Mouse (Mus musculus) testis, postnatal 10 days (tissue): Measurements from ENCODE around the gene Prdx2.

Experiments
- DNase-seq: peaks from one replicate; pipeline ENCODE4 v3.0.0; 2021; ENCODE audit warnings: low spot score

The Prdx2 gene

GRCm38 (mm10) chr8:84978248-84978940, 9.0 kb downstream of the Prdx2 start, which contains the start of gene Junb:
Gene Junb (minus strand): TSS chr8:84978718.
- DNase-seq = peak; percentile 89

DNA sequence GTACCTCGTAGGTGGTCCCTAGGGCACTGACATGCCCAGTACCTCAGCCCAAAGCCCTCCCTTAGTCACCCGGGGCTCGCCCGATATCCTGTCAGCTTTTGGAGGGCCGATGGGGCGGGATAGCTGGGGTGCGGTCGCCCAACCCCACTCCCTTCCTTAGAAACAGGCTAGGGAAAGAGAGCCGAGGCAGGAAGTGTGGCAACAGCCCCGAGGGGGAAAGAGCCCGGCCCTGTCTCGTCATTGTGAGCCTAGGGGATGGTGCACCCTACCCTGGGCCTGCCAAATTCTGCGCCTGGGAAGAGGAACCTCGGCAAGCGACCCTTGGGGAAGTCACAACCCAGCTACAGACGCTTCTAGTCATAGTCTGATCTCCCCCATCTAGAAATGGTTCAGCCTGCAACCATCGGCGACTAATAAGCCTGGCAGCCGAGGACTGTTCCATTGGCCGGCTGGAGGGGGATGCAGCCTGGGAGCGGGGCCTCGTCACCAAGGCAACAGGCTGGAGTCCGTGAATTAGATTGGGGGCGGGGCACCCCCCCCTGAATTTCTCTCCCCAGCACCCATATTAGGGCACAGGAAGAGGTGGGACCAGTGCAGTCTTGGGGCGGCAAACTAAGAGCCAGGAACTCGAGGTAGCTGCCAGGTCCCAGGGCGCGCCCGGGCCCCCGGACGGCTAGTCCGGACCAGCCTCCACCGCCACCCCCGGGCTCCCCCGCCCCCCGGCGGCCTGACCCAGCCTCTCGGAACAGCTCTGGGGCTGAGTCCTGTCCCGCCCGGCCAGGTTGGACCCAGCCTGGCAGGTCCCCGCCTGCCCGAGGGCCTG, 10.4 kb downstream of the Prdx2 start:
- peak; percentile 90 for DNase-seq

- peak; percentile 81 for DNase-seq
Measured at GRCm38 (mm10) chr8:84980622-84981358, 11.4 kb downstream of the Prdx2 start.

- no peak for DNase-seq
Measured at GRCm38 (mm10) chr8:84981644-84982498, 12.5 kb downstream of the Prdx2 start.

- DNase-seq = no peak
Measured at GRCm38 (mm10) chr8:84982499-84983011, 13.2 kb downstream of the Prdx2 start.

DNA sequence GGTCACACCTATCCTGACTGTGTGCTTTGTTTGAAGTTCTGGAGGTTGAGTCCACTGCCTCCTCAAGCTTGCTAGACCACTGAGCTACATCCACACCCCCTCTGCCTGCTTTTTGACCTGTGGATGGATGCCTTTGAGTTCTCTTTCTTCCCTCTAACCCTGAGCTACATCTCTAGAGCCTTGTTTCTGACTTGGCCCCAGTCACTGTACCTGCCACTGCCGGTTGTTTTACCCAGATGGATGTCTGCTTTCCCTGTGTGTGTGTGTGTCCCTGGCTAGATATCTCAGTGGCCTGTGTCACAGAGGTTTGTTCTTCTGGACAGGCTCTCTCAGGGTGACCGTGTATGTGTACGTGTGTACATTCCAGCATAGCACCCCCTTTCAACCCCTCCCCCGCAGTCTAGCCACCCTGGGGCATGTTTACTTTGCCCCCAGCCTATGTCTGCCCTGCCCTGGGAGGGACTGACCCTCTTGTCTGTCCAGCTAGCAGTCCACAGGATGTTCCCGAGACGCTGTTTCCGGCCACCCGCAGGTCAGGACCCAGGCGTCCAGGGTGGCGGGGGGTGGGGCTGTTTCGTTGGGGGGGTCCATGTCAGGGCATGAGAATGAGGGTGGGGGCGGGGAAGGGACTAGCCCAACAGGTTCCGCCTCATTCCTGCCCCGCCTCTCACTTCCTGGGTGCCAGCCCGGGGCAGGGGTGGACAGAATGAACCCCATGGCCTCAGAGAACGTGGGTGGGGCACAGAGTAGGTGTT, 15.1 kb downstream of the Prdx2 start:
- DNase-seq = no peak

- peak; percentile 60 for DNase-seq
Measured at GRCm38 (mm10) chr8:84985049-84985683, 15.8 kb downstream of the Prdx2 start.

DNA sequence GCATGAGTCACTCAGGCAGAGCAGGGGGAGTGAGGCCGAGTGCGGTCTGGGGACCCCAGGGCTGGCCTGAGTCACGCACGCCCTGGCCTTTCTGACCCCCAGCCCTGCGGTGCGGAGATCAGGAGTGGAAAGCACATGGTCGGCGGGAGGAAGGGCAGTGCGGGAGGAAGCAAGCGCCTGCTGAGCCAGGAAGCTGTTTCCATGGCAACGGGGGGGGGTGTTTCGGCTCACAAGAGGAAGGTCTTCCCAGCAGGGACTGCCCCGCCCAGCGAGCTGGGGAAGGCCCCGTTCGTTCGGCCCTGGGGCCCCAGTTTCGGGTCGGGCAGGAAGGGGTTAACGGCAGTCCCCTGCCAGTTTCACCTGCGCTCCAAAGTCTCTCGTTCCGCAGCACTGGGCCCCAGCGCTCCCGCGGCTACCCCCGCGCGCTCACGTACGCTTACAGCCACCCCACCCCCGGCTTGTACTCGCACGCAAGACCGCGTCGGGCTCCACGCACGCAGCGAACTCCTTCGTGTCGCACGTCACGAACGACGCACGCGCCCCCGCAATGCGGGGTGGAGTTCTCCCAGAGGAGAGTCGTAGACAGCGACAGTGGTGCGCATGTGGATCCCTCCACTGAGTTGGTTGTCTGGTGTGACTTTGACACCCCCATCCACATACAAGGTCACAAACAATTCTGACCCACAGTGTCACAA, 16.4 kb downstream of the Prdx2 start:
- peak; percentile 90 for DNase-seq

DNA sequence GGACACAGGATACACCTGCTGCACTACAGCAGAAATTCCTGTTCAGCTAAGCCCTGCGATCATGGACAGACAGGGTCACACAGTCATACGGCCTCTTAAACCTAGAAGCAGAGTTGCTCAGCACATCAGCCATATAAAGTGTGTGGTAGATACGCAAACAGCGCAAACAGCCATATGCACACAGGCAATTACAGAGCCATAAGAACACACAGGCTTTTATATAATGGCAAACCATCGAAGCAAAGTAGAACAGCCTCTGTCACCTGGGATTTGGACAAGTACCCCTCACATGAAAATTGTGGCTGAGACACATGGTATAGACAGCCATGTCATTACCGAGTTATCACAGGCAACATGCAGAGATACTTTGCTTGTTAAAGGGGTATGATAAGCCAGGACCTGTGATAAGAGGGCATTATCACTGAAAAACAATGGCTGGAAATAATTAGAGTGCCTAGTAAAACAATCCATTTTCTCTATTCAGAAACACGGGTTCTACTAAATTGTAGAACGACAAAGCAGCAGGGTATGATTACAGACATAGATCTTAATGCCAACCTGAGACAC, 17.1 kb downstream of the Prdx2 start:
- DNase-seq = no peak

DNA sequence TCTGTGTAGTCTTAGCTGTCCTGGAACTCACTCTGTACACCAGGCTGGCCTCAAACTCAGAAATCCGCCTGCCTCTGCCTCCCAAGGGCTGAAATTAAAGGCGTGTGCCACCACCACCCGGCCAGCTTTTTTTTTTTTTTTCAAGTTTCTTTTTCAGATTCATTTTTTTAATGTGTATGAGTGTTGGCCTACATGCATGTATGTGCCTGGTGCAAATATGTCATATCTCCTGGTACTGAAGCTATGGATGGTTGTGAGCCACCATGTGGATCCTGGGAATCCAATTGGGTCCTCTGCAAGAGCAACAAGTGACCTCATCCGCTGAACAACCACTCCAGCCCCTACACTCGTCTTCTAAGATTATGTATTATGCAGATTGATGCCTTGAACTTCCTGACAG, 18.0 kb downstream of the Prdx2 start:
- no peak for DNase-seq

DNA sequence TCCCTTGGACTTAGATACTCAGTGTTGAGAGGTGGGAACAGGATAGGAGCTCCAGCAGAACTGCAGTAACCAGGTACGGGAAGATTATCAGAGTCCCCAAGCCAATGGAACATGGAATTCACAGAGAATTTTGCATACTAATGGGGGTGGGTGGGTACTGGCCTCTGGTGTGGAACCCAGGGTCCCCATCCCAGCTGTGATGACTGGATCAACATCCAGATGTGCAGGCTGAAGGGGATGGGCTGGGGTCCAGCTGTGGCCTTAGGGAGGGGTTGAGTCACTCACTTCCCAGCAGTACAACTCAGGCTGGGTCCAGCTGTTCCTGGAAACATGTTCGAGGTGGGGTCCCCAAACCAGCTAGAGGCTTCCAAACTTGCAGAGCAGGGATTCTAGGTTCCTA, 18.5 kb downstream of the Prdx2 start:
- no peak for DNase-seq

DNA sequence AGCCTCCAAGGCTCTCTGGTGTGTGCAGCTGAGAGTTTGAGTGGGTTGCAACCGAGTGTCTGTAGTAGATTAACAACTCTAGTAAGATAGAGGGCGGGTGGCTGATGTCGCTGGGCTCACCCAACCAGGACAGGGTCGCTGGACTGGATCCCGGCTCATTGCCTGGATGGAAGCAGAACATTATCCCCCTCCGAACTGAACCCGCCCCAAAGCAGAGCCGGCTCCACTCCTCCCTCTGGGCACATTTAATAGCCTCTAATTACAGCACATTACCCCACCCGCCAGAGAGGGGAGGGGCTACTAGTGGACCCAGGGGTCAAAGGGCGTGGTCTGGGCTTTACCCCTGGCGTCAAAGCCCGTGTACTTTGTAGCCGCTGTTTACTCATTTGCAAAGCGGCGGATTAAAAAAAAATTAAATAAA, 19.9 kb downstream of the Prdx2 start:
- DNase-seq = peak; percentile 75

- DNase-seq = peak; percentile 96
Measured at GRCm38 (mm10) chr8:84989810-84990209, 20.4 kb downstream of the Prdx2 start.

DNA sequence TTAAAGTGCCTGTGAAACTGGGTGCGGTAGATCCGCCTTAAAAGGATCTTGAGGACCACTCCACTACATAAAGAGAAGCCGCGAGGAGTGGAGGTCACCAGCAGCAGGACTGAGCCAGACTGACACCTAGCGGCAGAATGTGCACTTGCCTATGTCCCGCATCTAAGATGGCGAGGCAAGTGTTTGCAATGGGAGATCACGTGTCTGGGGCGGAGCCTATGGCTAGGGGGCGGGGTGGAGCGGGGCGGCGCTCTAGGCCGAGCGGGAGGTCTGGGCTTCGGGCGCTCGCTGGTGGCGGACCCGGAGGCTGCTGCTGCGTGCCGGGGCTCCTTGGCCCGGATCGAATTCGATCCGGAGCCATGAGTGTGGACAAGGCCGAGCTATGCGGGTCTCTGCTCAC, 21.0 kb downstream of the Prdx2 start, which contains the start of gene Hook2:
Gene Hook2, plus strand, starts transcription at position 255 of the 400 bp plus-strand sequence.
- peak; percentile 99 for DNase-seq

GRCm38 (mm10) chr8:84990836-84991235, 21.4 kb downstream of the Prdx2 start:
- no peak for DNase-seq

- DNase-seq = no peak
Measured at GRCm38 (mm10) chr8:84994375-84994774, 25.0 kb downstream of the Prdx2 start.

GRCm38 (mm10) chr8:84995680-84996079, 26.3 kb downstream of the Prdx2 start:
- DNase-seq = no peak

- DNase-seq = no peak
Measured at GRCm38 (mm10) chr8:84996978-84997377, 27.6 kb downstream of the Prdx2 start.

GRCm38 (mm10) chr8:84997649-84998295, 28.4 kb downstream of the Prdx2 start:
- peak; percentile 94 for DNase-seq
